Mouse (Mus musculus): ENCODE results near the gene Tbc1d5.

The Tbc1d5 gene

DNA sequence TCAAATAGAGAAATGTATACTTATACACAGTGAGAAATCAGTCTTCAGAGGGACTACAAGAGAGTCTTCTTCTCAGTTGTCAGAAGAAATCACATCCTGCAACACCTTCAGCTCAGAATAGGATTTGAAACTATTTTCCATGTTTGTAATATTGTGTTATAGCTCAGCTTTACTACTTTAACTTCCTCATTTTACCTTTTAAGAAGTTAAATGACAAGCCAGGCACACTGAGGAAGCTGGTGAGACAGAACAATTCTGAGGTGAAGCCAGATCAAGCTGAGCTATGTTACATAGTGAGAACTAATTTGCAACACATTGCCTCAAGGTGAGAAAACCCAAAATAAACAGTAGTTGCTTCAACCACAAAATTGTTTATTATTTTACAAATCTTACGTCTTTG lies 135.3 kb downstream of the Tbc1d5 start:
- no peak for DNase-seq (ENCODE audit: low spot score in 2 of 2)

DNA sequence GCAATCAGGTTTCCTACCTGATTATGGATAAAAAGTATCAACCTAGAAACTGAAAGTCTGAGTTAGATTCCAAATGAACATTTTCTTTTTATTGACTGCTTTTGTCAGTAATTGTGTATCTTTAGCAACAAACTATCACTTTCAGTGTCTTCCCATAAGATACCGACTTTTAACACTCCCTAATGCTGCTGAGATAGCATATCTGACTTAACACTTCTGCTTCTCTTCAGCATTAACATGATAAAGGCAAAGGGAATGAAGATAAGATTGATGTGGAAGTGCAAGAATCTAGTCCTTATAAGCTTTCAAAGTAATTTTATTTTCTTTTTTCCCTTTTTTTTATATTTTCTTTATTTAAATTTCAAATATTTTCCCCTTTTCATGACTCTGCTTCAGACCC lies 138.3 kb downstream of the Tbc1d5 start:
- no peak for DNase-seq (ENCODE audit: low spot score in 2 of 2)

- no peak for DNase-seq (ENCODE audit: low spot score in 2 of 2)
Measured at GRCm38 (mm10) chr17:51023227-51023626, 155.9 kb downstream of the Tbc1d5 start.

GRCm38 (mm10) chr17:51016384-51016783 lies 162.8 kb downstream of the Tbc1d5 start:
- DNase-seq (ENCODE audit: low spot score in 2 of 2): no peak

- DNase-seq (ENCODE audit: low spot score in 2 of 2): no peak
Measured at GRCm38 (mm10) chr17:51013908-51014307, 165.2 kb downstream of the Tbc1d5 start.

DNA sequence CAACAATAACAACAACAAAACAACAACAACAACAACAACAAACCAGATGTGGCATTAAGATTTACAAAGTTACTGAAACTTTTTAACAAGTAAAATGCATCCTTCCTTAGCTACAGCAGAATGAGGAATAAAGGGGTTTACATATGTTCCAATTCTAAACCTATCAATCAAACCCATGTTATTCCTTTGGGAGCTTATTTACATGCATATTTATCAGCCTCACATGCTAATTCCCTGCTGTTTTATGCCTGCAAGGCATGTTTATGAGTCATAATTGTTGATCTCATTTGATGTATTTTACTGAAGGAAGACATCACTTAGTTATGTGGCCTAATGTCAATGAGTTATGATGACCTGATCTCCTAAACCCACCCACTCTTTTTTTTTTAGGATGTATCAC lies 176.0 kb downstream of the Tbc1d5 start:
- no peak for DNase-seq (ENCODE audit: low spot score in 2 of 2)

- DNase-seq (ENCODE audit: low spot score in 2 of 2): no peak
Measured at GRCm38 (mm10) chr17:50998216-50998615, 180.9 kb downstream of the Tbc1d5 start.

GRCm38 (mm10) chr17:50993294-50993993 lies 185.7 kb downstream of the Tbc1d5 start:
- peak; percentile 18 to 49 for DNase-seq (ENCODE audit: low spot score in 2 of 2)

GRCm38 (mm10) chr17:50990770-50991405 lies 188.3 kb downstream of the Tbc1d5 start:
- no peak for DNase-seq (ENCODE audit: low spot score in 2 of 2)

DNA sequence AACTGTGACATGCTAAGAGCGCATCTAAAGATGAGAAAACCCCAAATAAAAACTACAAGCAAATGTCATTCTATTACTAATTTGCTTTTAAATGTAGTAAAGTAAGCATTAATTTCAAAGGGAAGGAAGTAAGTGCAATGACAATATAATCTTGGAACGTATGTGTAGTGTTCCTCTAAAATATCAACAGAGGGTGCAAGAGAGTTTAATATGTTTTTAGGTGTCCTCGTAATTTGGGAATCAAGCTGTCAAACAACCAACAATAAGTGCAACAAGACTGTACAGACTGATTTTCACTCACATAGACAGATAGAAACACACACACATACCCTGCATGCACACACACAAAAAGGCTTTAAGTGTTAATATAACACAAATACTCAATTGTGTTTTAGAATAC lies 191.2 kb downstream of the Tbc1d5 start:
- DNase-seq (ENCODE audit: low spot score in 2 of 2): no peak

DNA sequence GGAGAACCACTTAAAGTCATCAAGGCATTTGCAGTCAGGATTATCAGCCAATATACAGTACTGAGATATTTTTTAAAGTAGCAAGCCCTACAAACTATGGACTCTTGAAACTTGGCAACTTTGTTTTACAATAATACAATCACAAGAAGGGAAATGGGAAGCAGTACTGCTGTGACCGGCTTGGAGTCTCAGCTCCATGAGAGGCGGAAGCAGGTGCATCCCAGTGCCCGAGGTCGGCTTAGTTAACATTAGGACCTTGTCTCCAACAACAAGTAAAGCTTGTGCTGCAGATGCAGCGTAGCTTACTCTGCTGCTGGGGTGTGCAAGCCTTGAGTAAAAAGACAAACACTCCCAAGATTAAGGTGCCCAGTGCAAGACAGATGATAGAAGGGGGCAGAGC lies 197.2 kb downstream of the Tbc1d5 start:
- no peak for DNase-seq (ENCODE audit: low spot score in 2 of 2)

- no peak for DNase-seq (ENCODE audit: low spot score in 2 of 2)
Measured at GRCm38 (mm10) chr17:50972142-50972541, 207.0 kb downstream of the Tbc1d5 start.

DNA sequence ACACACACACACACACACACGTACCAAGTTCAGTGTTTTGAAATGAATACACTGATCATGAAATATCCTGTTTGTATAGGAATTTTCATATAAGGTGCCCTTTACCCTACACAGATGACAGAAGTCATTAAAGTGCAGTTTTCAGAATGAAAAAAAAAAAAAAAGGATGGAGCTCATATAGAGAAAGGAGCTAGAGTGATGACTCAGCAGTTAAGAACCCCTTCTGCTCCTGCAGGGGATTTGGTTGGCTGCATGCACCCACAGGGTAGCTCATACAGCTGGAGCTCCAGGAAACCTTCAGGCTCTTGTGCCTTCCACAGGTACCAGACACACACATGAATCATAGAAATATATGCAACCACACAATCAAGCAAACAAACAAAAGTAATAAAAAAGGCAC lies 213.0 kb downstream of the Tbc1d5 start:
- no peak for DNase-seq (ENCODE audit: low spot score in 2 of 2)

DNA sequence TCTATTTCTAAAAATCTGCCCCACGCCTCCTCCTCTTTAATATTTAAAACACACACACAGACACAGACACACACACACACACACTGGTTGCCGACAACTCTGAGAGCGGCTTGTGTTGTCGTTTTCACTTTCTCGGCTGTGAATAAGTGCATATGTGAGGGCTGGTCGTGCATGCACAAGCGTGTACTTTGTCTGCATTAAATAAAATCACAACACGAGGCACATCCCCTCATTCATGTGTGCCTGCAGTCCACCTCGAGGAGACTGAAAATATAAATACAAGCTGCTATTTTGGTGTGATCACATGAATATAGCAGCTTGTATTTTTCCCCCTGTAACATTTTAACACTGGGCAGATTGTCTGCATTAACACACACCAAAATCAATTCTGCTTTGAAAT lies 224.8 kb downstream of the Tbc1d5 start:
- DNase-seq (ENCODE audit: low spot score in 2 of 2): no peak

GRCm38 (mm10) chr17:50922308-50922707 lies 256.8 kb downstream of the Tbc1d5 start:
- DNase-seq (ENCODE audit: low spot score in 2 of 2): no peak

DNA sequence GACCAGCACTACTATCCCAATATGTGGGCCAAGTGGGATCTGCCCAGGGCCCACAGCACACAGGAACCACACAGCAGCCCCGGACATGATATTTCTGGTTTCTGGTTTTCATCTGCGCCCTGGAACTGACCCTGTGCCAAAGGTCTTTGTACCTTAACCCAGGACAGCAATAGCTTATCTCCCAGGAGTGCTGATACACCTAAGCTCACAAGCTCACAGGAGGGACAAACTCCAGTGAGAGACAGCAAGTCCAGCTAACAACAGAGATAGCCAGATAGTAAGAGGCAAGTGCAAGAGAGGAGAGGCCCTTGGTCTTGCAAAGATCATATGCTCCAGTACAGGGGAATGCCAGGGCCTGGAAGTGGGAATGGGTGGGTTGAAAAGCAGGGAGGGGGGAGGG lies 263.9 kb downstream of the Tbc1d5 start:
- DNase-seq (ENCODE audit: low spot score in 2 of 2): no peak

DNA sequence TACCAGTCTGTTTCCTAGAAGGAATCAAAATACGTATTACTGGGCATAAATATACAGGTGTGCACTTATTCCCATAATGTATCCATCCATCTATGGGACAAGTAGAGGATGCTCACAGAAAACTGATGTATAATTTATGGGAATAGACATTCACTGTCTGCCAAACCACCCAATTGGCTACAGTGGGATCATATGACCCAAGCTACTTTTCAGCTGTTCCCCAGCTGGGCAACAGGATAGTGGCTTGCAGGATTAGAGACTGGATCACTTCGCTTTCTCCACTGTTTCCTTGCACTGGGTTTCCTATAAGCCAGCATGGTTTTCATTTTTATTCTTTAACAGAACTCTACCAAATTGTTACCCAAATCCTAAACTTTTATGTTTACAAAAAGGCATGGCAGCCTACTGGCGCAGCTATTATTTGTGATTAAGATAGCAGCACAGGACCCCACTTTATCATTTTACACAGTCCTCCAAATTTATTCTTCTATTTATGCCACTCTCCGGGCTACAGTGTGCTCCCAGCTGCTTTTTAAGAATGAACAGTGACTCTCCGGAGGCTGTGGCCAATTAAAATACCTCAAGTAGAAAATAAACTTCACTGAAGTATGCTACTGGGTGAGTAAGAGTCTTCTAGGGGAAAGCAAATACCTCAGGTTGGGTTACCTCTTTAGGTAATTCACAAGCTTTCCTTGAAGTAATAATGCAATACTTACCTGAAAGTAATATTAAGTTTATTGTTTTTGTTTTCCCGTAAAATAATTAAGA lies 270.4 kb downstream of the Tbc1d5 start:
- no peak for DNase-seq (ENCODE audit: low spot score in 2 of 2)

DNA sequence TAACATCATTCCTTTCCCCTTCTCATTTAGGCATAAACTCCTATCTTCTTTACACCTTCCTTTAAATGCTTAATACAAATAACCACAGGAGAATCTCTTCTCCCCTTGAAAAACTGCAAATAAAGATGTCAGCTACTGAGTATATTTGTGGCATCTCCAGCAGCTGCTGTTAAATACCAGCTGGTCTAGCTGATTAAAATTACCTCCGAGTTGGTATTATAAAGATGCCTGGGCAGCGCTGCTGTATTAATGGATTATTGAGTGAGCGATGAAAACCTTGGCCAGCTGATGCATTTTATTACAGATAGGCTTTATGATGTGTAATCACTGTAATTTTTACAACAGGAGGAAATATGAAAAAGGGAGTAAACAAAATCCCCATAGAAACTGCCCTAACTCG lies 271.0 kb downstream of the Tbc1d5 start:
- DNase-seq (ENCODE audit: low spot score in 2 of 2): no peak

DNA sequence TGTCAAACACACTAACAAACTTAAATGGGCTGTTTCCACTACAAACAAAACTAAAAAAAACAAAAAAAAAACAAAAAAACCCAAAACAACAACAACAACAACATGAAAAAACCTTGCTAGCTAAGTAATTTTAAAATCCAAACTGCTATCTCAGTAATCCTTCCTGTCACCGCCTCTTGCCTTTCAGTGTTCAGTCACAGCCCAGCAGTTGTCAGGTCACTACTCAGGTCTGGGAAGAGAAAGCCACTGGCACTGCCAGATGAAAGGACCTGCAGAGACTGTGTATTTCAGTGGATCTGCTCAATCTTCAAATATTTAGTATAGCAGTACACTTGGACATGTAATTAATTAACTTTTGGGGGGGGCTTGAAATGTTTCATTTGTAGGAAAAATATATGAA lies 272.5 kb downstream of the Tbc1d5 start:
- DNase-seq (ENCODE audit: low spot score in 2 of 2): no peak

DNA sequence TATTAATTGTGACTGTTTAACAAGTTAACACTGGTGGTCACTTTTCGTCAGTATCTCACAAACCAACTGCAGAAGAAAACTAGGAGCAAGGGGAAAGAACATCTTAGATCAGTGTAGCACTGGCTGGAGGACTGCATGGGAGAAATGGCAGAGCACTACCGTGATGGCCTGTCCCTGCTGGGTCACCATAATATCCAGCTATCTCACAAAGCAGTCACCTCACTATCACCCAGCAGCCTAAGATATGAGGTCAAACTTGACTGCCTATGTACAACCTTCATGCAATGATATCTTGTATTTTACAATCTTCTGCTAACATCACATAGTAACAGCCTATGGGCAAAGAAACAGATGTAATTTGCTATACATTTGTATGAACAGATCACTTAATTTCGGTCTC lies 274.7 kb downstream of the Tbc1d5 start:
- no peak for DNase-seq (ENCODE audit: low spot score in 2 of 2)

GRCm38 (mm10) chr17:50897867-50898266 lies 281.3 kb downstream of the Tbc1d5 start:
- DNase-seq (ENCODE audit: low spot score in 2 of 2): no peak

- DNase-seq (ENCODE audit: low spot score in 2 of 2): no peak
Measured at GRCm38 (mm10) chr17:50889475-50889874, 289.7 kb downstream of the Tbc1d5 start.

DNA sequence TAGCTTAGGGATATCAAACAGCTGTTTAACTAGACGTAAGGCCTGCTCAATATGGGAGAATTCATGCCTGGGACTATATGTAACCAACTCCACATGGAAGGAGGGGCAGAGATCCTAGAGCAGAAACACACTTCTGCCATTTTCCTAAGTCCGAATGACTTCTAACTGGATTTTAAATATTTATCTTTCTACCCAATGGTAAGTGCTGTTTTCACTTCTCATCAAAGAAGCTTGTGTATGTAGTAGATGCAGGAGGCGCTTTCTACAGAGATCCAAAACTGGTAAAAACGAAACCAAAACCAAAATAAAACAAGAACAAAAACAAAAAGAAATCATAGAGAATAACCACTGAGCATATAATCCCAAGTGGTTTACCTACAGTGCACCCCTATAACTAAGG lies 299.2 kb downstream of the Tbc1d5 start:
- no peak for DNase-seq (ENCODE audit: low spot score in 2 of 2)
